Mouse (Mus musculus): ENCODE measurements around the gene Ube3a.

The Ube3a gene

DNA sequence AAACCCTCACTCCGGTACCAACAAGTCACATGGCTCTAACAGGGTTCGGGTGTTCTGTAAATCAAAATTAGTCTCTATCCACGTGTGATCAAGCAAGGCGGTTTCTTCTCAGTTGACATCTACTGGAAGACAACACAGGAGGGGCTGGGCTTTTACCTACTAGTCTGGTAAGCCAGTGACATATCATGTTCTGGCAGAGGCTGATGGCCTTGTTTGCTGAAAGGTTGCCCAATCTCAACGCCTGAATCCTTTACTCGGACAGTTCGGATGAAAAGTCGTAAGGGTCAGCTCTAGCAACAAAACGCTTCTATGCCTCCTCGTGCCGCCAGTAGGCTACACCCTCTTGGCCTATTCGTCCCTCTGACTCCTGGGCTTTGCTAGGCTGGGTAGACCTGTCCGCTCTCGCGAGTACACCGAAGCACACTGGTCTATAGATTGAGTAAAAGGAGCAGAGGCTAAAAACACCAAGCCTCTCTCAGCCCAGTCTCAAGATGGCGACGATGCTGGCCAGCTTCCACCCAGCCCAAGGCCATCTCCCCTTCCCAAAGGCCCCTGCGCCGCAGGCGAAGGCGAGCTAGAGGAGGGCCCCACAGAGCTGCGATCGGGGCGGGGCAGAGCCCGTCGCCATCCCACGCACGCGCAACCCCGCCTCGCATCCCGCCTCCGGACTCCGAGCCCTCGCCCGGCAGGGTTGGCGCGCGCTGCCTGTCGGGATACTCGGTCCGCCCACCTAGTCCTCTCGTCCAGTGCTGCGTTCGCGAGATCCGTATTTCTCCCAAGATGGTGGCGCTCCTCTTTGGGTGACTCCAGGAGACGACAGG is at the start of gene Ube3a:
Gene Ube3a (plus strand): TSS at position 706 of the 821 bp plus-strand sequence.
- in situ Hi-C loops (cut with MboI; ENCODE audit: low pct_unique_long_range_greater_than_20kb in 1 of 2, low sequenced_read_pairs in 2 of 2, unreplicated experiment in 1 of 2): no loop called here

DNA sequence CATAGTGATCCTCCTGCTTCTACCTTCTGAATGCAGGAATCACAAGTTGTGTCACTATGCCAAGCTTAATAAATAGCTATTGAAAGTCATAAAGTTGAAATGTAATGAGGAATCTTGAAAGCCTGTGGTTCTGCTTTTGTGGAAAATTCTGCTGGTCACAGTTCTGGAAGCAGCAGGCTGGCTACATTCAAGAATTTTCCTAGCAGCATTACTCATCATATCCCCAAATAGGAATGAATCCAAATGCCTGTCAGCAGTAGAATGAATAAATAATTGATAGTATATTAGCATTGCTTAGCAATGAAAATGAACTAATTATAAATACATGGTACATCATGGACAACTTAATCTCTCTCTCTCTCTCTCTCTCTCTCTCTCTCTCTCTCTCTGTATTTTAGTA is 35.7 kb upstream of the Ube3a start:
- in situ Hi-C loops (cut with MboI; ENCODE audit: low pct_unique_long_range_greater_than_20kb in 1 of 2, low sequenced_read_pairs in 2 of 2, unreplicated experiment in 1 of 2): no loop called here

DNA sequence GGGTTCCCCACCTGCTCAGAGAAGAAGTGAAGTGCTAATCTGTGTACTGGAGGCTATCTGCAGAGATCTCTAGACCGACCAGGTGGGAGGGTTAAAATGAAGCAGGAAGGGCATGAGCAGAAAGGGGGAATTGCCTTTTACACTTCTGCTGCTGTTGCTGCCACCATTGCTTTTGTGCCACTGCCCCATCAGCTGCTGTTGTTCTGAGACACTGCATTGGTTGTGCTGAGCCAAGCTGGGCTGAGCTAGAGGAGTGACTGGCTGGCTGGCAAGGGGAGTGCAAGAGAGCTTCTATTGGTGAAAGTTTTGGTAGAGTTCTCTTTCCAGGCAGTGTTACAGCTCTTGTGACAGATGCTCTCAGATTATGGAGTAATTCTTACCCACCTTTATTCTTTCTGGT is 13.6 kb upstream of the Ube3a start:
- in situ Hi-C loops (cut with MboI; ENCODE audit: low pct_unique_long_range_greater_than_20kb in 1 of 2, low sequenced_read_pairs in 2 of 2, unreplicated experiment in 1 of 2): no loop called here

DNA sequence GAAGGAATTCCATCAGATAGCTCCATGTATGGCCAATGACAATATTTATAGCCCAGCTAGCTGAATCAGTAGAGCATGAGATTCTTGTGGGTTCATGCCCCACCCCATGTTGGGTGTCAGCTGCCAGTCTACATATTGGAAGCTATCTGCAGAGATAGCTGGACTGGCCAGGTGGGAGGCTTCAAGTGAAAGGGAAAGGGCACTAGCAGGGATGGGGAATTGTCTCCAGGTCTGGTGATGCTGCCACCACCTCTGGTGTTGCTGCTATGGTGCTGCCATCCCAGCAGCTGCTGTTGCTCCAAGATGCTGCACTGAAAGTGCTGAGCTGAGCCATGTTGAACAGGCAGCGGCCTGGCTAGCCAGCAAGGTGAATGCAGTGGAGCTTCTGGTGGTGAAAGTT is 7.3 kb upstream of the Ube3a start:
- in situ Hi-C loops (cut with MboI; ENCODE audit: low pct_unique_long_range_greater_than_20kb in 1 of 2, low sequenced_read_pairs in 2 of 2, unreplicated experiment in 1 of 2): no loop called here

DNA sequence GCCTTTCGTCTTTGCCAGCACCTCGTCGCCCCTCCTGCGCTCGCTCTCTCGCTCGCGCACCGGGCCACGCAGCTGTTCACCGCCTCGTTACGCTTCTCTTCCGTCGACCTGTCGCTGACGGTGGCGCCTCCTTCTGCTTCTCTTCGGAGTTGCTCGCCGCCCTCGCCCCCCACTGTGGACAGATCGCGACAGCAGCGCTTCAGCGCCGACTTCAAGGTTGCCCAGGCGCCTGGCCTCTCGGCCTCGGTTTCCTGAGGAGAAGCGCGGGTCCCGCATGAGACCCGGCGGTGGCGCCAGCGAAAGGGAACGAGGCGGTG is 274 bp downstream of the Ube3a start:
- in situ Hi-C loops (cut with MboI; ENCODE audit: low pct_unique_long_range_greater_than_20kb in 1 of 2, low sequenced_read_pairs in 2 of 2, unreplicated experiment in 1 of 2): no loop called here

DNA sequence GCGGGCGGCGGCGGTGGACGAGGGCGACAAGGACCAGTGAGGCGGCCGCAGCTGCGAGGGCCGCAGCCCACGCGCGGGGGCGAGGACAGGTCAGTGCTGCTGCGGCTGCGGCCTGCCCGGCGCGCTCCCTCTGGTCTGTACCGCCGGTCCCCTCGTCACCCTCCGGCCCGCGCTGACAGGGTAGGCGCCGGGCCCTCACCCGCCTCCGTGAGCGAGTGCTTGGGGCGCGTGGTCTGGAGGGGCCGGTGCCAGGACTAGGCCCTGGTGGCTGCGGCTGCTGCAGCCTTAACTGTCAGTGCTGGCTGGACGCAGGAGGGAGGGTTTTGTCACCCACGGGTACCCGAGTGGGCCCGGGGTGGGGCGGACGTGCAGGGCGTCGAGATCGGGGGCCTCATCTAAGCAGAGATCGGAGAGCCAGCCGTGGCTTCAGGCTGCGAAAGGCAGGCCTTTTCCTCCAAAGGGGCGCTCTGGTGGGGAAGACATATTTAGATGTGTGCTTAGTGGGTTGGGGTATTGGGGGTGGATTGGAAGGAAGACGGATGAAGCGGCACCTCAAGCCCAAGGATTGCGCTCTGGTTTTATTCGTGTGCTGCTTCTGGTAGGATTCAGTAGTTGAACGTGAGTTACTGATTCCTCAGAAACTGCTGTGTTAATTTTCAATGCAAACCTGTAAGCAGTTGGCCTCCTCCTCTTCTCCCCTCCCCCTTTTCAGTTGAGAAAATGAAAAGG is 797 bp downstream of the Ube3a start:
- in situ Hi-C loops (cut with MboI; ENCODE audit: low pct_unique_long_range_greater_than_20kb in 1 of 2, low sequenced_read_pairs in 2 of 2, unreplicated experiment in 1 of 2): no loop called here

DNA sequence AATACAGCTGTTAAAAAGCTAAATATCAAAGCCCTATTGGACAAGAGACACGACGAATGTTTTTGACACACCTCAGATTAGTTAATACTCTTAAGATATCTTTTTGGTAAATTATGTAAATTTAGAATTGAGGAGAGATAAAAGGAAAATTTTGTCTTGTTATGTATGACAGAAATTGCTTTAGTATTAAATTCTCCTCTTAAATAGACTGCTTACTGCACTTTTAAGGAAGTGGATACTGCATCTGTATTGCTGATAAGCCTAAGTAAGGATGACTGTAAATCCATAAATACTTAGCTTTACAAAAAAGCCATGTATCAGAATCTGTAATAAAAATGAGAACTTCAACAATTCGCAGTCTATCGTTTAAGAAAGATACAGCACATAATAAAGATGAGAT is 1.8 kb downstream of the Ube3a start:
- in situ Hi-C loops (cut with MboI; ENCODE audit: low pct_unique_long_range_greater_than_20kb in 1 of 2, low sequenced_read_pairs in 2 of 2, unreplicated experiment in 1 of 2): no loop called here

DNA sequence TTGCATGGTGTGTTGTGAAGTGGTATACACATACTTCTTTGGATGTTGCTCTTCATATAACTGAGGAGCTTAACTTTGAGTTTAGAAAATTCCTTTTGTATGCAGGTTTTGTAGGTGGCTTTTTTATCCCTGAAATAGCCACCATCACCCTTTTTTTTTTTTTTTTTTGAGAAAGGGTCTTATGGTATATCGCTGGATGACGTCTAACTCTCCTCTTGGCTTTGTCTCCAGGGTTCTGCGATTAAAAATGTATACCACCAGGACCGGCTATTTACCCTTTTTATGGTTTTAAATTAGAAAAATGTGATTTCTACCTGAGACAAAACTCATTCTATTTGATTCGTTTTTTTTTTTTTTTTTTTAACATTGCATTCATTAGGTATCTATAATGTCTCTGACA is 2.2 kb downstream of the Ube3a start:
- in situ Hi-C loops (cut with MboI; ENCODE audit: low pct_unique_long_range_greater_than_20kb in 1 of 2, low sequenced_read_pairs in 2 of 2, unreplicated experiment in 1 of 2): no loop called here

DNA sequence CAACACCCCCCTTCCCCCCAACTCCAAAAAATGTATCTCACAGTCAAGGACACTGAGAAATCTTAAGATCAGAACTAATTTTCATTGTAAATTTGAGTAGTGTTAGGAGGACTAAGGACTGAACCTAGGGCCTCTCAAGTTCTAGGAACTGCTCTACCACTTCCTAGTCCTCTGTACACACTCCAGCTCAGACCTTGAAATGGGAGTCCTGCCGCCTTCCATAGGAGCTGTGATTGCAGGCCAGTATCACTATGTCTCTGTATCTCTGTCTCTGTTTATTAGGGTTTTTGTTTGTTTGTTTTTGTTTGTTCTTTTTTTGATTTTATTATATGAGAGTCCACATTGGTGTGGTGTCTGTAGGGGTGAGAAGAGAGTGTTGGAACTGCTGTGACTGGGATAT is 3.4 kb downstream of the Ube3a start:
- in situ Hi-C loops (cut with MboI; ENCODE audit: low pct_unique_long_range_greater_than_20kb in 1 of 2, low sequenced_read_pairs in 2 of 2, unreplicated experiment in 1 of 2): no loop called here

DNA sequence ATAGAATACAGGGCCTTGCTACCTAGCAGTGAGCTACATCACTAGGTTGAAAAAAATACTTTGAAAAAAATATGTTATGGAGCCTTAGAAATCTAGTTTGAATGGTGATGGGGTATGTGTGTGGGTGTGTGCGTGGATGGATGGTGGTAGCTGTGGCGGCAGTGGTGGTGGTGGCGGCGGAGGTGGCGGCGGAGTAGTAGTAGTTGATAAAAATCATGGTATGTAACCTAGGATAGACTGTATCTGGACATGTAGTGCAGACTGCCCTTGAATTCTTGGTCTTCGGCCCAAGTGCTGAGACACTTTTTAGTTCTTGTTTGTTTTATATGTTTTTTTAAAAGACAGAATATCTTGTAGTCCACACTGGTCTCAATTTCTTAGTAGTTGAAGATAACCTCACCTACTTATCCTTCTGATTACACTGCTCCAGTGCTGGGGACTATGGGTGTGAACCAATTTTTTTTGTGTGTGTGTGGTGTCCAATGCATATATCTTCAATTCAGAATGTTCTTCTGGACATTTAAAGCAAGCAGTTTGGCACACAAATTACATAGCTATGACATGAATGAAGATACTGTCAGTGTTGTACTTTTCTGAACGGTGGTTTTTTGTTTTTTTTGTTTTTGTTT is 6.3 kb downstream of the Ube3a start:
- in situ Hi-C loops (cut with MboI; ENCODE audit: low pct_unique_long_range_greater_than_20kb in 1 of 2, low sequenced_read_pairs in 2 of 2, unreplicated experiment in 1 of 2): no loop called here

DNA sequence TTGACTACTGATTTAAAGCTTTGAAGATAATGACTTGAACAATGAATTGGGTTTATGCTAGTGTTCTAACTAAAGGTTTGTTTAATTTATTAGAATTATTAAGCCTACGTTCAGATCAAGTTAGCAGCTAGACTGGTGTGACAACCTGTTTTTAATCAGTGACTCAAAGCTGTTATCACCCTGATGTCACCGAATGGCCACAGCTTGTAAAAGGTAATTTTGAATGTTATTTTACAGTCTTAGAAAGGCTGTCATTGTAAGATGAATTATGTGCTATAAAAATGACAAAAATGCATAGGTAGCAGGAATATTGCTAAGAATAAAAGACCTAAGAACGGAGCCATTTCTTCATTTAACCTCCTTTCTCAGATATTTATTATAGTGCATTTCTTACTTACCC is 14.7 kb downstream of the Ube3a start:
- in situ Hi-C loops (cut with MboI; ENCODE audit: low pct_unique_long_range_greater_than_20kb in 1 of 2, low sequenced_read_pairs in 2 of 2, unreplicated experiment in 1 of 2): no loop called here

DNA sequence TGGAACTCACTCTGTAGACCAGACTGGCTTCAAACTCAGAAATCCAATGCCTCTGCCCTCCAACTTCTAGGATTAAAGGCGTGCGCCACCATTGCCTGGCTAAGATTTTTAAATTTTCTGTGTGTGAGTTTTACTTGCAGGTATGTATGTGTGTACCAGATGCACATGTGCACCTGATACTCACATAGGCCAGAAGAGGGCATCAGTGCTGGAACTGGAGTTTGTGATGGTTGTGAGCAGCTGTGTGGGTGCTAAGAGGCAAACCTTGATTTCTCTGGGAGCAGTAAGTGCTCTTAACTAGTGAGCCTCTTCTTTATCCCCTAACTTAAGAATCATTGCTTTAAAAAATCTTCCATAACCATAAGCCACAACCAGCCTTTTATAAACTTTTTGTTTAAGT is 17.0 kb downstream of the Ube3a start:
- in situ Hi-C loops (cut with MboI; ENCODE audit: low pct_unique_long_range_greater_than_20kb in 1 of 2, low sequenced_read_pairs in 2 of 2, unreplicated experiment in 1 of 2): no loop called here

DNA sequence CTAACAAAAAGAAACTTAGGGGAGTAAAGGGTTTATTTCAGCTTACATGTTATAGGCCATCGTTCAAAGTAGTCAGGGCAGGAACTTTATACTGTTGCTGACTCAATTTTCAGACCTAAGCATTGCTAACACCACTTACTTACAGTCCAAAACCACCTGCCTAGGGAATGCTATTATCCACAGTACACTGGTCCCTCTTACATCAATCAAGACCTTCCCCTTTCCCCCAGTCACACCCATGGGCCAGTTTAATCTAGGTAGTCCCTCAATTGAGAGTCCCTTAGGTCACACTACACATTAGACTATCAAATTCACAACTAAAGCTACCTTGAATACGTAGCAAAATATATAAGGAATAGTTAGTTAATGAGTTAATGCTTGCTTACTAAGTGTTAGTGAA is 24.8 kb downstream of the Ube3a start:
- in situ Hi-C loops (cut with MboI; ENCODE audit: low pct_unique_long_range_greater_than_20kb in 1 of 2, low sequenced_read_pairs in 2 of 2, unreplicated experiment in 1 of 2): no loop called here

DNA sequence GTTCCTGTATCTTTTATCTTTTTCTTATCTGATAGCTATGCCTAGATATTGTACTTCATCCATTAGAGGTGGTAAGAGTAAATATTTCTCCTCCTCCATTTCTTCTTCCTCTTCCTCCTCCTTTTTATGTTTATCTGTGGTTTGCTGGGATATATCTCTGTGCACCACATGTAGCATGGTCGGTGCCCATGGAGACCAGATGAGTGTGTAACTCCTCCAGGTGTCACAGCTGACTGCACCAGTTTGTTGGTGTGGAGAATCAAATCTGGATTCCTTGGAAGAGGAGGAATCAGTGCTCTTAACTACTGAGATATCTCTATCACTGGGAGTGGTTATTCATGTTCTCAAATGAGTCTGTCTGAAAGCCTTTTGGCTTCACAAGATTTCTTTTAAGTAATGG is 37.0 kb downstream of the Ube3a start:
- in situ Hi-C loops (cut with MboI; ENCODE audit: low pct_unique_long_range_greater_than_20kb in 1 of 2, low sequenced_read_pairs in 2 of 2, unreplicated experiment in 1 of 2): no loop called here

DNA sequence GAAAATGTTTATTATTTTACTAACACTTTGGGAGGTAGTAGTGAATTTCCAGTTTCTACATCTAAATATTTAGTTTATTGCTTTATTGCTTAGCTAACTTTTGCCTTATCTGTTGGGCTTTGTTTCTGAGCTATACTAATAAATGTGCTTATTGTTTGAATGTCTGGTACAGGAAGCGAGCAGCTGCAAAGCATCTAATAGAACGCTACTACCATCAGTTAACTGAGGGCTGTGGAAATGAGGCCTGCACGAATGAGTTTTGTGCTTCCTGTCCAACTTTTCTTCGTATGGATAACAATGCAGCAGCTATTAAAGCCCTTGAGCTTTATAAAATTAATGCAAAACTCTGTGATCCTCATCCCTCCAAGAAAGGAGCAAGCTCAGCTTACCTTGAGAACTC is 43.2 kb downstream of the Ube3a start:
- in situ Hi-C loops (cut with MboI; ENCODE audit: low pct_unique_long_range_greater_than_20kb in 1 of 2, low sequenced_read_pairs in 2 of 2, unreplicated experiment in 1 of 2): no loop called here

DNA sequence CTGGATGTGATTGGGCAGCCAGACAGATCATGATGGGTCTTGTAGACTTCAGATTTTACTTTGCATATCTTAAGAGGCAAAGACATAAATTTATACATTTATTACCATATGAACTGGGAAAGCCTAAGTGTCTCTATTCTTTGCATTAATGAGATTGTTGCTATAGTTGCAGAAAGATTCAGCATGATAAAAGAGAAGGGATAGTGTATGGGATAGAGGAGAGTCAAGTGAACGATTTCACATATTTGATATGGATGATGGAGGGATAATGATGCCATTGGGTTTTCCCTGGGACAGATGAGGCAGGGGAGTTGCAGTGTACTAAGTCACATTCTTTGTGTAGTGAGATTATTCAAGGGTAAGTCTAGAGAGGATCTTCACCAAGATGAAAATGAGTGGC is 84.0 kb downstream of the Ube3a start:
- in situ Hi-C loops (cut with MboI; ENCODE audit: low pct_unique_long_range_greater_than_20kb in 1 of 2, low sequenced_read_pairs in 2 of 2, unreplicated experiment in 1 of 2): no loop called here

DNA sequence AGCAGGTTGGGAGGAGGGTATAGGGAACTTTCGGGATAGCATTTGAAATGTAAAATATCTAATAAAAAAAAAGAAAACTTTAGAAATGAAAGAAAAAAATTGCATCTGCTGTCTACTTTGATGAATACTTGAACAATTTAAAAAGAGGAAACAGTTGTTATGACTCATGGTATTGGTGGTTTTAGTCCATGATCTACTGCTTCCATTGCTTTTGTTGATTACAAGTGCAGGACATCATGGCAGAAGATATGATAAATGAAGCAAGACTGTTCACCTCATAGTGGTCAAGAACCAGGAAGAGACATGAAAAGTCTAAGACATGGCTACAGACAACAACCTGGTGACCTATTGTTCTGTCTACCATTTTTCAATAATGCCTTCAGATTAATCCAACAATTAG is 94.2 kb downstream of the Ube3a start:
- in situ Hi-C loops (cut with MboI; ENCODE audit: low pct_unique_long_range_greater_than_20kb in 1 of 2, low sequenced_read_pairs in 2 of 2, unreplicated experiment in 1 of 2): no loop called here
